Mouse (Mus musculus) myocyte (in vitro differentiated cells): ENCODE results near the gene H2-Ke6.

ENCODE experiments used
- MAX ChIP-seq: IDR thresholded peaks from one replicate; pipeline ENCODE4 v1.6.1; 2011; ENCODE audit warnings: low read depth, mild to moderate bottlenecking, control low read depth
- MYOD1 ChIP-seq, 3 experiments: IDR thresholded peaks; one replicate each; pipeline ENCODE4 v1.6.1; 2011; ENCODE audit warnings: control low read depth in 2 of 3, low read depth in 2 of 3, mild to moderate bottlenecking in 2 of 3, moderate library complexity in 1 of 3; ENCODE audit not compliant: insufficient read length in 2 of 3, control insufficient read depth in 1 of 3
- POLR2A ChIP-seq: IDR thresholded peaks from one replicate; pipeline ENCODE4 v1.6.1; 2011; ENCODE audit warnings: low read depth, mild to moderate bottlenecking, control low read depth, moderate library complexity; ENCODE audit not compliant: insufficient read length
- POLR2AphosphoS2 ChIP-seq: IDR thresholded peaks from one replicate; pipeline ENCODE4 v1.6.1; 2011; ENCODE audit warnings: low read depth, control low read depth; ENCODE audit not compliant: insufficient read length
- TCF12 ChIP-seq: IDR thresholded peaks from one replicate; pipeline ENCODE4 v1.6.1; 2011; ENCODE audit warnings: mild to moderate bottlenecking, control low read depth; ENCODE audit not compliant: poor library complexity, insufficient read depth, severe bottlenecking
- TCF3 ChIP-seq: IDR thresholded peaks from one replicate; pipeline ENCODE4 v1.6.1; 2011; ENCODE audit warnings: low read depth, control low read depth; ENCODE audit not compliant: insufficient read length
- USF1 ChIP-seq: IDR thresholded peaks from one replicate; pipeline ENCODE4 v1.6.1; 2011; ENCODE audit warnings: low read depth, mild to moderate bottlenecking, control low read depth, moderate library complexity

GRCm38 (mm10) chr17:34037241-34037640 is 9.4 kb upstream of the H2-Ke6 start:
- TF ChIP-seq TCF3 (no peak), POLR2AphosphoS2 (no peak), MAX (no peak), POLR2A (no peak), USF1 (no peak), MYOD1 (IDR thresholded peaks at IDR 0.05; ENCODE audit: control insufficient read depth in 1 of 3, insufficient read length in 2 of 3, low read depth in 2 of 3) (no peak), TCF12 (no peak)
